ENCODE assay signal across 8 mouse cellular contexts in the genomic region with DNA sequence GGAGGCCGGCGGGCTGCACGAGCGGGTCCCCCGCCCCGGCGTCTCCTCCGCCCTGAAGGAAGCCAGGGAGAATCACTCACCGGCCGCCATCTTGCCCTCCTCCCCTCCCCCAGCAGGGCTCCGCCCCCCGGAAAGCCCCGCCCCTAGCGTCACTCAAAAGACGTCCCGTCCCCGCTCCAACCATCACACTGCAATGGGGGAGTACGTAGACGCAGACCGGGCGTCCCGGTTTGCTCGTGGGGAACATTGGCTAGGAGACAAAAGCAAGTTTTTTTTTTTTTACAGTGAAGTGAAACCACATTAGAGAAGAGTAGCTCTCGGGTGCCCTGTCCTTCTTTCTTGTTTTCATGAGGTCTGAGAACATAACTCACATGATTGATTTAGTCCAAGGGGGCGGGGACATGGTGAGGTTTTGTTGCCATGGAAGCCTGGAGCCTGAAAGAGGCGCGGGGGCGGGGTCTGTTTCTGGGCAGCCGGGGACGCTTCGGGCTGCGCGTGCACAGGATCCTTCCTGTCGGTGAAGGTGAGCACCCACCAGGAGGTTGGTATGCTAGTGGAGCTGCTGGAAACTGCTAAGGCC. TPM values are rescaled to one million over a fixed set of nuclear protein-coding genes. Genes with fewer than 3 reads are reported as not detected.
DNase-seq lines count a peak whose midpoint lies in the region; ATAC-seq lines count a peak whose summit lies in the region.

A gene (minus strand): TSS at position 107 of the 580 bp plus-strand sequence.

- H3K9ac ChIP-seq in hindbrain, embryonic 14.5 days: peak within 1 kb of the TSS; percentile 98

- no peaks in the 10 kb centered on the region for H3K27me3 ChIP-seq in hindbrain, embryonic 14.5 days (ENCODE audit: control insufficient read depth, insufficient read depth, low read length)

- peak within 1 kb of the TSS; percentile 75 for H3K4me2 ChIP-seq in hindbrain, embryonic 14.5 days (replicated peaks)

- no peaks in the 10 kb centered on the region for H3K9me3 ChIP-seq in hindbrain, embryonic 14.5 days (ENCODE audit: control insufficient read depth, low read length)

- ATAC-seq in hindbrain, embryonic 14.5 days (ENCODE audit: low FRiP score): peak; percentile 97

- H3K4me3 ChIP-seq in hindbrain, embryonic 14.5 days (replicated peaks; ENCODE audit: low read length): peak within 1 kb of the TSS; percentile 95

- peak; percentile 97 for DNase-seq in R1 (ENCODE audit: low read depth, low spot score)
- peak; percentile 95 to 97 for DNase-seq in cerebellum, postnatal 25 days
- DNase-seq in frontal cortex, postnatal 25 days (ENCODE audit: low spot score in 2 of 2): peak; percentile 91 to 92
- DNase-seq in hindbrain, embryonic 14.5 days (ENCODE audit: low spot score): peak; percentile 94
- peak; percentile 91 to 92 for DNase-seq in layer of hippocampus, postnatal 36 days
- peak; percentile 99 for DNase-seq in lung, postnatal 36 days
- DNase-seq in retina, postnatal 1 day: peak; percentile 98
- peak; percentile 88 to 93 for DNase-seq in urinary bladder, adult 18-20 months (ENCODE audit: low spot score in 2 of 2)

- peaks cover 12% of the 10 kb centered on the region for H3K4me1 ChIP-seq in hindbrain, embryonic 14.5 days (replicated peaks; ENCODE audit: control insufficient read depth, insufficient read depth, low read length)

- no peaks in the 10 kb centered on the region for H3K36me3 ChIP-seq in hindbrain, embryonic 14.5 days (replicated peaks; ENCODE audit: control insufficient read depth, insufficient read depth)

- WGBS in hindbrain, embryonic 14.5 days: under 1% methylated on average over 32 of the region's 34 CpGs

- peak within 1 kb of the TSS; percentile 92 for H3K27ac ChIP-seq in hindbrain, embryonic 14.5 days

RNA-seq across cellular contexts. Expression of the gene that starts here (rescaled TPM):
- polyA plus RNA-seq in hindbrain, embryonic 14.5 days (2014; fragmentation: Nextera tagmentation; extraction: Ambion mirVana): 64.2 and 70.1 TPM in 2 replicates
- total RNA-seq in layer of hippocampus, postnatal 36 days (2021): 10 to 100 TPM; 87.2 to 90.0 TPM

Comparison
In these comparisons a context has a peak if more than half of its experiments do, and no peak if none do; other contexts are left out.
1. Peak in every context shown above with its lines: DNase-seq, ATAC-seq, H3K4me3 ChIP-seq and H3K27ac ChIP-seq.